Mouse (Mus musculus) hindbrain, embryonic 12.5 days (tissue): Measurements from ENCODE around the gene Becn1. TPM values are rescaled to one million over a fixed set of nuclear protein-coding genes. Genes with fewer than 3 reads are reported as not detected.
"Not testable (repeated sequence)": the region's sequence is repeated elsewhere in the genome, so short reads cannot be mapped to it uniquely, and the experiment has no call there.

Experiments used
- ATAC-seq: fragments of 200-750 bp; cut with Nextera tagmentation; 2 replicates; pipeline ENCODE4 v1.8.0; 2017; ENCODE audit warnings: moderate TSS enrichment; ENCODE audit not compliant: low FRiP score
- H3K27ac ChIP-seq: fragments of 300-500 bp; sonication (generic); 2 replicates; pipeline ENCODE4 v1.5.1; 2016; ENCODE audit warnings: mild to moderate bottlenecking
- H3K27me3 ChIP-seq: fragments of 300-500 bp; sonication (generic); 2 replicates; pipeline ENCODE4 v1.6.1; 2016; ENCODE audit warnings: mild to moderate bottlenecking
- H3K36me3 ChIP-seq: fragments of 300-500 bp; sonication (generic); 2 replicates; pipeline ENCODE4 v1.6.1; 2016; ENCODE audit warnings: mild to moderate bottlenecking
- H3K4me1 ChIP-seq: fragments of 300-500 bp; sonication (generic); 2 replicates; pipeline ENCODE4 v1.6.1; 2016
- H3K4me2 ChIP-seq: fragments of 300-500 bp; sonication (generic); replicated peaks from 2 replicates; pipeline ENCODE4 v1.6.1; 2016; ENCODE audit warnings: mild to moderate bottlenecking
- H3K4me3 ChIP-seq: fragments of 300-500 bp; sonication (generic); 2 replicates; pipeline ENCODE4 v1.5.1; 2016; ENCODE audit warnings: mild to moderate bottlenecking
- H3K9ac ChIP-seq: fragments of 300-500 bp; sonication (generic); 2 replicates; pipeline ENCODE4 v1.6.1; 2016; ENCODE audit warnings: mild to moderate bottlenecking, moderate library complexity
- H3K9me3 ChIP-seq: fragments of 300-500 bp; sonication (generic); replicated peaks from 2 replicates; pipeline ENCODE4 v1.6.1; 2016; ENCODE audit warnings: mild to moderate bottlenecking
- WGBS: fragments of 180-500 bp; shearing (Covaris S2); methylation state at CpG from one replicate; pipeline ENCODE4 v1.1.7; 2016; 5-methylcytosine and 5-hydroxymethylcytosine counted together
- polyA plus RNA-seq: library from polyadenylated mRNA; unstranded; fragments of >200 nt; fragmentation: Nextera tagmentation; extraction: Ambion mirVana; gene quantifications from 2 replicates; pipeline ENCODE4 v1.2.1, GENCODE M21; 2016

Gene Becn1
- 154 and 158 TPM in 2 replicates for polyA plus RNA-seq

- peaks cover 11% of the 10 kb centered on the region for H3K36me3 ChIP-seq
- H3K4me3 ChIP-seq: peak within 1 kb of the TSS; percentile 93
- peak within 1 kb of the TSS; percentile 84 for H3K4me2 ChIP-seq
- peak within 1 kb of the TSS; percentile 89 for H3K9ac ChIP-seq
- peak within 1 kb of the TSS; percentile 35; the same call in 1 of the 2 replicates for H3K27ac ChIP-seq
- ATAC-seq: peak; percentile 89
- no peaks in the 10 kb centered on the region for H3K9me3 ChIP-seq
- peaks cover 14% of the 10 kb centered on the region for H3K4me1 ChIP-seq
- H3K27me3 ChIP-seq: no peaks in the 10 kb centered on the region
- 6% methylated on average over 39 of the region's 39 CpGs for WGBS
These were observed at the start of gene Becn1 for GRCm38 (mm10) chr11:101302004-101302798. Becn1 (minus strand) TSS chr11:101302286.

DNA sequence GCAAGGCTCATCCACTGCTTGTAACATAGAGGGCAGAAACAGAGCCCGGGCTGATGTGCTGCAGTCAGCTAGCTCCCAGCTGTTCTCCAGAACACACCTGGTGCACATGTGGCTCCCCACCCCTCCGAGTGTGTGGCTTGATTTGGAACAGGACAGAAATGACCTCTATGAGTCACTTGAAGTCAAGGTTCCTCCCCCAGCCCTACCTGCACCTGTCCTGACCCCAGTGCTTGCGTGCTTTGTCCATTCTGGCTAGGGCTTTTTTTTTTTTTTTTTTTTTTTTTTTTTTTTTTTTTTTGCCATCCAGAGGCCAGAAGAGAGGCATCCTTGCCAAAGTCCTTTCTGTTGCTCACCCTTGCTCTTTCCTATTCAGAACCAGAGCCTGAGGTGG is 49.6 kb upstream of the Becn1 start:
- Histone ChIP-seq H3K9me3 (no peaks in the 10 kb centered on the region), H3K4me2 (no peak overlapping the region), H3K4me1 (no peaks in the 10 kb centered on the region), H3K9ac (no peak overlapping the region), H3K4me3 (no peak overlapping the region), H3K27ac (no peak overlapping the region), H3K27me3 (no peaks in the 10 kb centered on the region), H3K36me3 (no peaks in the 10 kb centered on the region)
- WGBS: 86% methylated on average over 3 of the region's 3 CpGs
- no peak for ATAC-seq

GRCm38 (mm10) chr11:101351100-101351720 is 49.1 kb upstream of the Becn1 start:
- no peak for ATAC-seq

DNA sequence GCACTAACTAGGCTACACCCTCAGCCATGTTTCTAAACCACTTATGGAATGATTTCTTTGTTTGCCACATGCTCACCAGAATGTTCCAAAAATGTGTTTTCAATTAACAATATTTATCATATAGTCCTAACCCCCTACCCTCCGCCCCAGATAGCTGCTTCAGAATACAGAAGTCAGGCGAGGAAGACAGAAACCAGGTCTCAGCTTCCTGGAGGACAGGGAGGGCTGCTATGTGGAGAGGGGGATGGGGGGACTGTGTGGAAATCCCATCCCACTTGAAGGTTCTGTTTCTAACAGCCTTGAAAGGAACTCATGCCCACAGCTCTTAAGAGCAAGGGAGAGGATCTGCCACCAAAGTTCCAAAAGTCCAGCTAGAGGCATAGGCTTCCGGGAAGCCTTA is 47.1 kb upstream of the Becn1 start:
- Histone ChIP-seq H3K27ac (no peak overlapping the region), H3K9me3 (no peaks in the 10 kb centered on the region), H3K36me3 (no peaks in the 10 kb centered on the region), H3K4me2 (no peak overlapping the region), H3K27me3 (no peaks in the 10 kb centered on the region), H3K4me1 (no peaks in the 10 kb centered on the region), H3K4me3 (no peak overlapping the region), H3K9ac (no peak overlapping the region)
- WGBS: 86% methylated on average over 3 of the region's 3 CpGs
- no peak for ATAC-seq

More at GRCm38 (mm10) chr11:101351100-101351720, 49.1 kb upstream of the Becn1 start:
- Histone ChIP-seq H3K4me2 (no peak overlapping the region), H3K27ac (no peak overlapping the region), H3K9ac (no peak overlapping the region), H3K36me3 (no peaks in the 10 kb centered on the region), H3K4me3 (no peak overlapping the region), H3K9me3 (no peaks in the 10 kb centered on the region), H3K4me1 (no peaks in the 10 kb centered on the region), H3K27me3 (no peaks in the 10 kb centered on the region)
- WGBS: 67% methylated on average over 11 of the region's 11 CpGs

DNA sequence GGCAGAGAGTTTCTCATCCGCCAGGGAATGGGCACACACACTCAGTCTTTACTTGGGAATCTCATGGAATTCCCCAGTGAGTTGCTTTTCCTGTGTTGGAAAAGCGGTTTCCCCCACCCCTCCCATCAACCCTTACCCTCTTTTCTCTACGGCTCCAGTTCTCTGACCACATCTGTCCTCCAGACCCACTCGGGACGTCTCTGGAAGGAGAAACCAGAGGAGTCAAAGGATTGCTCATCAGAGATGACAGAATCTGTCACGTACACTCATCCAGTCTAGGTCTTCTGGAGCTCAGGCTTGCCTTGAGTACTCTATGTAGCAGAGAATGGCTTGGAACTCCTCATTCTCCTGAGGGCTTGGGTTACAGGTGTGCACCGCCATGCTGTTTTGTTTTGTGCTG is 46.7 kb upstream of the Becn1 start:
- no peak overlapping the region for H3K4me2 ChIP-seq
- WGBS: 72% methylated on average over 7 of the region's 7 CpGs
- no peaks in the 10 kb centered on the region for H3K9me3 ChIP-seq
- no peak overlapping the region for H3K27ac ChIP-seq
- ATAC-seq: no peak
- no peak overlapping the region for H3K9ac ChIP-seq
- H3K36me3 ChIP-seq: no peaks in the 10 kb centered on the region
- H3K27me3 ChIP-seq: no peaks in the 10 kb centered on the region
- H3K4me1 ChIP-seq: no peaks in the 10 kb centered on the region
- H3K4me3 ChIP-seq: no peak overlapping the region

DNA sequence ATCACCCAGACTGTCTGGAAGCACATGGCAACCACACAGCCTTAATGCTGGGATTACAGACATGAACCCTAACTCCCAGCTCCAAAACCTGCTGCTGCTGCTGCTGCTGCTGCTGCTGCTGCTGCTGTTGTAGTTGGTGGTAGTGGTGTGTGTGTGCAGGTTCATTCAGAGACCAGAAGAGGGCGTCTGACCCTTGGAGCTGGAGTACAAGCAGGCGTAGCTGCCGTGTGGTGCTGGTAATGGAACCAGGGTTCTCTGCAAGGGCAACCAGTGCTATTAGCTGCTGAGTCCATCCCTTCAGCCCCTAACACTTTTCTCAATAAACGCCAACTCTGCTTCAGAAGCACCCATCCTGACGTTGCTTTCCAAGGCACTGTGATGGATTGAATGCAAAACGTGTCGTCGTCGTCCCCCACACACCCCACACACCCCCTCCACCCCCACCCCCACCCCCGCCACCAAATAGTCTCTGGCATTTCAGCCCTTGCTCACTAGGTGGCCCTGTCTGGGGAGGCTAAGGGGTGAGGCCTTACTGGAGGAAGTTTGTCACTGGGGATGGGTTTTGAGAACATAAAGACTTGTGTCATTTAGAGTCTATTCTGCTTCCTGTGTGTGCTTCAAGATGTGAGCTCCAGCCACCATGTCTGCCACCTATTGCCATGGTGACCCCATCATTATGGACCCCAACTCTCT is 45.1 kb upstream of the Becn1 start:
- no peaks in the 10 kb centered on the region for H3K9me3 ChIP-seq
- 77% methylated on average over 10 of the region's 10 CpGs for WGBS

GRCm38 (mm10) chr11:101338123-101338760 is 36.2 kb upstream of the Becn1 start:
- peak overlapping the region; percentile 26 for H3K4me3 ChIP-seq
- peak overlapping the region; percentile 64 for H3K4me2 ChIP-seq
- 2% methylated on average over 9 of the region's 9 CpGs for WGBS
- peak overlapping the region; percentile 44 for H3K9ac ChIP-seq
- H3K36me3 ChIP-seq: no peaks in the 10 kb centered on the region
- peaks cover 25% of the 10 kb centered on the region for H3K4me1 ChIP-seq
- H3K27me3 ChIP-seq: no peaks in the 10 kb centered on the region
- H3K9me3 ChIP-seq: no peaks in the 10 kb centered on the region
- peak overlapping the region; percentile 71 for H3K27ac ChIP-seq
- ATAC-seq: peak; percentile 84

More for the DNA sequence above, 45.1 kb upstream of the Becn1 start:
- Histone ChIP-seq H3K9ac (no peak overlapping the region), H3K36me3 (no peaks in the 10 kb centered on the region), H3K4me2 (no peak overlapping the region), H3K4me3 (no peak overlapping the region), H3K4me1 (no peaks in the 10 kb centered on the region), H3K27me3 (no peaks in the 10 kb centered on the region), H3K27ac (no peak overlapping the region)
- no peak for ATAC-seq

DNA sequence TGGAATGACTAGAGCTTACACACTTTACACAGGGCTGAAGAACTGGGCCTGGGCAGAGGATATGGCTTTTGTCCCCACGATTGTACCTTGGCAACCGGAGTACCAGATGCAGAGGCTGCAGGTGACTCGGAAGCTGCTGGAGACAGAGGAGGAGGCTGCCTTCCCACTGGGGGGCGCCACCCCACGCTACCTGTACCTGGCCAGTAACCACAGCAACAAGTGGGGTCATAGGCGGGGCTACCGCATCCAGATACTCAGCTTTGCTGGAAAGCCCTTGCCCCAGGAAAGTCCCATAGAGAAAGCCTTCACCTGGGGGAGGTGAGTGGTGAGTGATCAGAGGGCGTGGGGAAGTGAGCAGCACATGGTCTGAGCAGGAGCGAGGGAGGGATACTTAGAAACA is 33.6 kb upstream of the Becn1 start:
- ATAC-seq: no peak

DNA sequence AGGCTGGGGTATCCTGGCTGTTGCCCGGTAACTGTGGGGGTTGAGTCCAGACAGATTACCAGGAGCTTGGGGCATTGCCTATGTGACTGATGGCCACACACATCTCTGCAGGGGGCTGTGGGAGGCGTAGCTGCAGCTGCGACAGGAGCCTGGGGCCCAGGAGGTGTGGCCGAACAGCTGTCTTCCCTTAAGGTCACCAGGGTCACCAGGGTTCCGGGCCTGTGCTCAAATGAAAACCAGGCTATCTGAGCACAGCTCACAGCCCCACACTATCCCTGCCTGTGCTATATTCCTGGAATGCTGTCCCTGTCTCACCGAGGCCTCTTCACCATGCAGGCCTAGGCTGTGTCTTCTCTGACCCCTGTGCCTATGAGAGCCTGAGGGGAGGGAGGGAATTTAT is 32.4 kb upstream of the Becn1 start:
- Histone ChIP-seq H3K9ac (no peak overlapping the region), H3K4me2 (no peak overlapping the region), H3K9me3 (no peaks in the 10 kb centered on the region), H3K27ac (no peak overlapping the region), H3K4me3 (no peak overlapping the region), H3K4me1 (peaks cover 25% of the 10 kb centered on the region), H3K36me3 (no peaks in the 10 kb centered on the region), H3K27me3 (no peaks in the 10 kb centered on the region)
- 7% methylated on average over 6 of the region's 6 CpGs for WGBS
- no peak for ATAC-seq

More for the DNA sequence above, 33.6 kb upstream of the Becn1 start:
- Histone ChIP-seq H3K9ac (no peak overlapping the region), H3K9me3 (no peaks in the 10 kb centered on the region), H3K27ac (no peak overlapping the region), H3K4me3 (no peak overlapping the region), H3K4me1 (peaks cover 25% of the 10 kb centered on the region), H3K27me3 (no peaks in the 10 kb centered on the region), H3K4me2 (no peak overlapping the region), H3K36me3 (no peaks in the 10 kb centered on the region)
- 86% methylated on average over 9 of the region's 9 CpGs for WGBS

DNA sequence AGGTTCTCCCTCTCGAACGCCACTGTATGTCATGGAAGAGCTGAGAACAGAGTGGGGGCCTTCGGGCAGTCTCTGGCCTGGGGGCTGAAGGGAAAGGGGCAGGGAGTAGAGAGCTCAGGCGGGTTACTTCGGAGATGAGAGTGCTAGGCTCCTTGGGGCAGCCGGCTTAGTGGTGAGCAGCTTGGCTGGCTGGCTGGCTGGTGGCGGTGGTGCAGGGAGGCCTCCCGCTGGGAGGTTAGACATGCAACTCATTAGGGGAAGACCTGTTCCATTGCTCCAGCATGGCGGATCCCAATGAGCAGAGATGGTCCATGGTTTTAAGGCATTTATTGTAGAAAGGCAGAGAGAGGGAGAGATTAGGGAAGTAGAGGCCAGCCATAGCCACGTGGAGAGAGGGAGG is 31.9 kb upstream of the Becn1 start:
- Histone ChIP-seq H3K4me2 (no peak overlapping the region), H3K4me3 (no peak overlapping the region), H3K9ac (no peak overlapping the region), H3K36me3 (no peaks in the 10 kb centered on the region), H3K4me1 (peaks cover 25% of the 10 kb centered on the region), H3K27ac (no peak overlapping the region), H3K9me3 (no peaks in the 10 kb centered on the region), H3K27me3 (no peaks in the 10 kb centered on the region)
- 27% methylated on average over 10 of the region's 10 CpGs for WGBS
- no peak for ATAC-seq

- H3K4me2 ChIP-seq: no peak overlapping the region
- H3K4me1 ChIP-seq: peaks cover 14% of the 10 kb centered on the region
- WGBS: 82% methylated on average over 3 of the region's 3 CpGs
- no peaks in the 10 kb centered on the region for H3K36me3 ChIP-seq
- no peaks in the 10 kb centered on the region for H3K27me3 ChIP-seq
- H3K9ac ChIP-seq: no peak overlapping the region
- no peak overlapping the region for H3K27ac ChIP-seq
- no peaks in the 10 kb centered on the region for H3K9me3 ChIP-seq
- ATAC-seq: no peak
- no peak overlapping the region for H3K4me3 ChIP-seq
These were observed 30.5 kb upstream of the Becn1 start for GRCm38 (mm10) chr11:101332537-101332936.

GRCm38 (mm10) chr11:101330961-101331360 is 28.9 kb upstream of the Becn1 start:
- peaks cover 11% of the 10 kb centered on the region for H3K4me1 ChIP-seq
- H3K36me3 ChIP-seq, H3K4me2 ChIP-seq, ATAC-seq, H3K9me3 ChIP-seq, H3K27ac ChIP-seq, H3K9ac ChIP-seq, H3K4me3 ChIP-seq, H3K27me3 ChIP-seq: not testable (repeated sequence)
- WGBS: 71% methylated on average over 6 of the region's 6 CpGs
